Mouse (Mus musculus): Measurements from ENCODE around the gene Fip1l1.

- TF ChIP-seq CTCF (IDR thresholded peaks at IDR 0.05; ENCODE audit: low read depth, low read length), result no peak
- TF ChIP-seq POLR2A (IDR thresholded peaks at IDR 0.05; ENCODE audit: insufficient read depth, low read length), result no peak
- no peak for TF ChIP-seq EP300 (IDR thresholded peaks at IDR 0.05; ENCODE audit: insufficient read depth, low read depth, low read length)
These were observed 57.9 kb downstream of the Fip1l1 start for GRCm38 (mm10) chr5:74593147-74593546.
